1 mouse cellular context compared by ENCODE assay signal in the genomic region with DNA sequence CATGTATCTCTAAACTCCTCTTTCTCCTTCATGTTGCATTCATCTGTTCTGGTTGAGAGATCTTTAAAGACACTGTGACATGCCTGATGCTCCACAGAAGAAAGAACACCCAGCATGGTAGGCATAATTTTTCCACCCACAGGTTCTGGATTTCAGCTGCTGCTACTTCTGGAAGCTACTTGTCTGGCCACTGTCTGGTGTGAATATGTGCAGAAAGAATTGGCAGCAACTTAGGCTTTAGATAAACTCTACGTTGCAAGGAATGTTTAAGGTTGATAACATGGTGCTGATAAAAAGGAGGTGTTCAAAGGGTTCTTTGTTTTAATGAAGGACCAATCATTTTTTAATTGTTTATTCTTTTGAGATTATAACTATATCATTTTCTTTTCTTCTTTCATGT.
TF ChIP-seq lines count a peak whose summit lies in the region.

No protein-coding gene starts in this region.

TF ChIP-seq in MEL, 35 proteins besides CTCF, POLR2A, EP300 and RAD21 (continued from another document):
- TF ChIP-seq TBP (IDR thresholded peaks at IDR 0.05; ENCODE audit: low read depth, low read length) (no peak), ZMIZ1 (IDR thresholded peaks at IDR 0.05; ENCODE audit: low read depth, low read length) (no peak), SMC3 (IDR thresholded peaks at IDR 0.05; ENCODE audit: low read depth, low read length) (no peak), MYB (IDR thresholded peaks at IDR 0.05; ENCODE audit: low read depth, low read length) (peak; percentile 57; the same call in 1 of the 2 replicates), BHLHE40 (IDR thresholded peaks at IDR 0.05; ENCODE audit: borderline replicate concordance, low read depth, low read length) (no peak), HCFC1 (IDR thresholded peaks at IDR 0.05; ENCODE audit: low read depth, low read length) (no peak), JUND (IDR thresholded peaks at IDR 0.05; ENCODE audit: low read depth, low read length) (no peak), GABPA (IDR thresholded peaks at IDR 0.05; ENCODE audit: low read depth, low read length) (no peak), MXI1 (IDR thresholded peaks at IDR 0.05; ENCODE audit: low read depth, low read length) (no peak), TAL1 (IDR thresholded peaks at IDR 0.05; ENCODE audit: low read length) (no peak), MAFK (IDR thresholded peaks at IDR 0.05; ENCODE audit: borderline replicate concordance, low read depth, low read length) (peak; percentile 36; the same call in 1 of the 2 replicates), KAT2A (conservative IDR thresholded peaks at IDR 0.05; ENCODE audit: low read depth, low read length) (no peak), ELF1 (IDR thresholded peaks at IDR 0.05; ENCODE audit: low read depth, low read length) (no peak), USF1 (IDR thresholded peaks at IDR 0.05; ENCODE audit: low read depth, low read length) (no peak)
